Mouse (Mus musculus) heart, postnatal 36 days (tissue): ENCODE data around the gene Gm42715. TPM values are rescaled to one million over a fixed set of nuclear protein-coding genes. Genes with fewer than 3 reads are reported as not detected.
A peak's percentile ranks its signal among the peaks of the same experiment; 100 is the strongest.
"Not testable (repeated sequence)": the region's sequence is repeated elsewhere in the genome, so short reads cannot be mapped to it uniquely, and the experiment has no call there.

Experiments
- DNase-seq, 2 experiments: peaks; one replicate each; pipeline ENCODE4 v3.0.0; 2021 to 2022
- intact Hi-C: fragments of 180-260 bp; cut with DNase I; formaldehyde crosslinking; loops from one replicate; pipeline ENCODE4 v1.15.1; 2025
- total RNA-seq, 2 experiments: library from RNA; stranded (reverse); gene quantifications; 2 replicates each; pipeline ENCODE4 v1.2.3; 2021

Gm42715 gene
- total RNA-seq: 10 to 100 TPM; 10.3 to 10.5 TPM

DNA sequence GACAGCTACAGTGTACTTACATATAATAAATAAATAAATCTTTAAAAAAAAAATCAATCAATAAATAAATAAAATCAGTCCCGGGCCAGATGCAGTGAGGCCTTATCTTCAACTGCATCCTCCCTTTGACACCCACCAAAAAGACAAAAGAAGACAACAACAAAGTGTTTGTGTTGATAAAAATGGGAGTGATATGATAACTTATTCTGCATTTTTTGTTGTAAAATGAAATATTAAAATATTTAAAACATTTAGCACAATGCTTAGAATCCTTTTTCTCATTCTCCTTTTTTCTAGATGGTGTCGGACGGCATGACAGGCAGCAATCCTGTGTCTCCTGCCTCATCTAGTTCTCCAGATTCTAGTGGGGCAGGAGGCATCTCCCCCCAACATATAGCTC, at the start of gene Gm42715:
Gene Gm42715 (plus strand): TSS at position 301 of the 400 bp plus-strand sequence.
- DNase-seq: no peak
- intact Hi-C loops: loop anchor here (5.0 kb wide), 1 partner anchor 33 kb away; no protein-coding TSS in a partner anchor

DNA sequence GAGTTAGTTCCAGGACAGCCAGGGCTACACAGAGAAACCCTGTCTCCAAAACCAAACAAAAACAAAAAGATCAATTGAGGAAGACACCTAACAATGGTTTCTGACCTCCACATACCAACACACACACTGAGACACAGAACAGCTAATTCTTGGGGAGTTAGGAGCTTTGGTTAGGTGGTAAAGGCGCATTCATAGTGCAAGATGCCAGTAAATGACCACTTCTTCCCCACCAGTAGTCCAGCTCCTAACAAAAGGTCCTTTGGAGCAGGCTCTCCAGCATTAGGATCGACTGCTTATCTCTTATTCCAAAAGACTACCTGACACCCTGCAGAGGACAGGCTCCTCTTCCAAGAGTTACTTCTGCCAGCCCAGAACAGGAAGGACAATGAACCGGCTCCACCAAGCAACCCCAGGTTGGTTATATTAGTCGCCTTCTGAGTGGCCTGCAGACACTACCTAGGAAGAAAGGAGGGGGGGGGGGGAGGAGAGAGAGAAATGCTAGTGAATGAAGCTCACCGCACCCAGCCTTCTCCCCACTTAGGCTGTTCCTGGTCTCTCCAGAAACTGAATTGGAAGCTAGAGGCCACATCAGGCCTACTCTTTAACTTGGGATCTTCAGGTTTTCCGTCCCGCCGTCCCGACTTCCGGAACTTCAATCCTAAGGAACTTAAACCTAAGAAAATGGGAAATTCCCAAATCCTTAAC, 49.2 kb upstream of the Gm42715 start:
- DNase-seq: peak; percentile 38 to 39
- intact Hi-C loops: loop anchor here (2.0 to 10.0 kb wide), 4 partner anchors 21 to 445 kb away; partner anchors contain the start of genes Gm42742, Maz, Prrt2 and Zfp688

DNA sequence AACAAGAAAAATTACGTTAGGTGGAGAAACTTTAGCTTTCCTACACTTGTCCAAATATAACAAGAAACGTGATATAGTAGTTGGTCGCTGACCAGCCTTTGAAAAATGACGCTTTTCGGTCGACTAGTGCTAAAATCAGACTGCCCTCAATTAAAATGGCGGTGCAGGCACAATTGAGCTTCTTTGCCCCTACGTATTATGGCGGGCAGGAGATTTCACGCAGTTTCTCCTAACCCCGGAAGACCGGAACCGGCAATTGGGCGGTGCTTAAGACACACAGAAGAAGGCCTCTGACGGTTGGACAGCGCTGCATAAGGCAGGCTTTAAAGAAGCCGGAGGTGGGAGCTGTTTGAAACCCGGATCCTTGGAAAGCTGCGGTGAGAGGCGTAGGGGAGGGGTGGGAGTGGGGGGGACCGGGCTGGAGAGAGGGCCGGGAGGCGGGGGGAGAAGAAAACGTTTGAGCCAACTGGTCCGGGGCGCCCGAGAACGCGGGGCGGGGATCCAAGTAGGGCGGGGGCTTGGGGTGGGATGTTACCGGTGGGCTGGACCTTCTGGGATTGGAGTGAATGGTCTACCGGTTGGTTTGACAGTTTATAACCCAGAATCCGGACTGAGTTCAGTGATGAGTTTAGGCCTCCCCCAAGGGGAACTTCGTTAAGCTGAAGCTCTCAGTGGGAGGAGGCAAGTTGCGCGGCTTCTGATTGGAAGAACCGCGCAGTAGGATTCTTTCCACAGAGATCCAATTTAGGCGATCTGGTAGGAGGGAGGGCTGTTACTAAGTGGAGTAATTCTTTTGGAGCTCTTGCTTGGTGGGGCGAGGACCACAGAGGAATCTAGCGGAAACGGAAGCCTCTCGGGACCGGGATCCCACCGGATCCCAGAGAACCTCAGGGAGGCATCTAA, 48.4 kb upstream of the Gm42715 start:
- DNase-seq: peak; percentile 87 to 88
- intact Hi-C loops: loop anchor here (2.0 to 10.0 kb wide), 4 partner anchors 22 to 446 kb away; partner anchors contain the start of genes Gm42742, Maz, Prrt2 and Zfp688

DNA sequence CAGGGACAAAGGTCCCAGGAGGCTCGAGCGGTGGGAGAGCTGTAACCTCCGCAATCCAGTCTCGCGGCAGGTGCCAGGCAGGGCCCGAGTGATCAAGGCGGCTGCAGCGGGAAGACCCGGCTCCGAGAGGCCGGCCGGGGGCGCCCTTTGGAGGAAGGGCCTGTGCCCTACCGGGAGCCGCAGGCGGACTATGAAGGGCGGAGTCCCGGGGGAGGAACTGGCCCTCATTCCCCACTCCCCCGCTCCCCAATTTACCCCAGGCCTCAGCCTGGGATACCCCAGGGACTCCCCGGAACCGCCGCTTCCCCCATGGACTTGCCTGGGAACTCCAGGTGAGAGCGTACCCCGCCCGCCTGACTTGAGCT, 47.8 kb upstream of the Gm42715 start:
- intact Hi-C loops: loop anchor here (2.0 to 10.0 kb wide), 4 partner anchors 23 to 447 kb away; partner anchors contain the start of genes Gm42742, Maz, Prrt2 and Zfp688
- no peak for DNase-seq

DNA sequence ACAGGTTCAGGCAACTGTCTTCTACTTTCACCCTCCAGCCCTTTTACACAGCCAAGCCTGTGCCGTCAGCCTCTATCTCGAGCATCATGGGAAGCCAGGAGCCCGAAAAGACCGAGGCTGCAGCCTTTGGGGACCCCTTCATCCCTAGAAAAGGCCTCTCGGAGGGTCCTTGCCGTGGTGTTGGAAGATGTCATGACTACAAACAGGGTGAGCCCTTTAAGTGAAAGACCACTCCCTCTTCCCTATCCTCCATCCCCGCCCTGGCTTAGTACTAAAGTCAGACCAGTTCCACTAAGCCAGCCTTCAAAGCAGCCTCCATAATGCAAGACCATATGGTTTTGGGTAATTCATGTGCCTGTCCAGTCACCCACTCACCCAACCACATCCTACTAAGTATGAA, 47.3 kb upstream of the Gm42715 start:
- DNase-seq: no peak
- intact Hi-C loops: loop anchor here (5.0 to 10.0 kb wide), 2 partner anchors 65 to 447 kb away; partner anchors contain the start of genes Gm42742, Maz, Prrt2 and Zfp764

DNA sequence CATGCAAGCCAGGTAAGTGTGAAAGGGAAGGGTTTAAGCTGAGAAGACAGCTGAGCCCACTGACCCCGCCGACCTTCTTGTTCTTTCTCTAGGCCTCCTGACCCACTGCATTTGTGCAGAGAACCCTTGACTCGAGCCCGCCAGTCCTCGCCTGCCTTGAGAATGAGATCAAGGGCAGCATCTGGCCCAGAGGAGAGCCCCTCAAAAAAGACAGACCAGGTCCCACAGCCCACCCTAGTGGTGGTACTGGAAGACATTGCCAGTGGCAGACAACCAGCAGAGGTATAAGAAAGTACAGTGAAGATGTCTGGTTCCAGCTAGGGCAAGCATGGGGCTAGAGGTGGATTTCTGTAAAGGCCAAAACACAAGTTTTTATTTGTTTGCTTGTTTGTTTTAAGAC, 45.7 kb upstream of the Gm42715 start:
- intact Hi-C loops: loop anchor here (5.0 to 10.0 kb wide), 2 partner anchors 66 to 449 kb away; partner anchors contain the start of genes Gm42742, Maz, Prrt2 and Zfp764
- DNase-seq: no peak

DNA sequence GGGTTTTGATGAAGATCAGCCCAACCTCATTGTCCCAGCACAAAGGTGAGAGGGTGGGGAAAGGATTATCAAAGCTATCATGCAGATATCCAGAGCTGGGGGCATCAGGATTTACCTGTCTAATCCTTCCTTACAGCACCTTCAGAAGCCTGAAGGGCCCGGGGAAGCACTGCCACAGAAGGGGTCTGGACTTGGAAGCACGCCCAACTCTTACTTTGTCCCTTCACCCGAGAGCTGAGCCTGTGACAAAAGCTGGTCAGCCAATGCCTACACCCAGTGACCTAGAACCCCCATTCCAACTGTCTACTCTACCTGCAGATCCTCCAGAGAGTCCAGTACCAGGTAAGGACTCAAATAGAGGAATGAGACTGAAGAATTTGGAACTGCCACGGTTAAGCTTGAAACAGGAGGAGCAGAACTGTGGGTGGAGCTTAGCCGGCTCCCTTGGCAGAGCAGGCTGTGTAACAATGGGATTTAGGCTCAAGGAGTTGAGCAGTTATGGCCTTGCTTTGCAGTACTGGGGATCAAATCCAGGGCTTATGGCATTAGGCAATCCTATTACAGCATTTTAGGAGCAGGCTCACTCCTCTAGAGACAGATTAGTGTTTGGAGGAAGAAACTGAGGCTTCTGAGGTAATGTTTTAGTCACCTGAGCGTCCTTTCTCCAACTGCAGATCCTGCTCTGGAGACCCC, 44.9 kb upstream of the Gm42715 start:
- intact Hi-C loops: loop anchor here (5.0 to 10.0 kb wide), 2 partner anchors 67 to 450 kb away; partner anchors contain the start of genes Gm42742, Maz, Prrt2 and Zfp764
- DNase-seq: no peak

DNA sequence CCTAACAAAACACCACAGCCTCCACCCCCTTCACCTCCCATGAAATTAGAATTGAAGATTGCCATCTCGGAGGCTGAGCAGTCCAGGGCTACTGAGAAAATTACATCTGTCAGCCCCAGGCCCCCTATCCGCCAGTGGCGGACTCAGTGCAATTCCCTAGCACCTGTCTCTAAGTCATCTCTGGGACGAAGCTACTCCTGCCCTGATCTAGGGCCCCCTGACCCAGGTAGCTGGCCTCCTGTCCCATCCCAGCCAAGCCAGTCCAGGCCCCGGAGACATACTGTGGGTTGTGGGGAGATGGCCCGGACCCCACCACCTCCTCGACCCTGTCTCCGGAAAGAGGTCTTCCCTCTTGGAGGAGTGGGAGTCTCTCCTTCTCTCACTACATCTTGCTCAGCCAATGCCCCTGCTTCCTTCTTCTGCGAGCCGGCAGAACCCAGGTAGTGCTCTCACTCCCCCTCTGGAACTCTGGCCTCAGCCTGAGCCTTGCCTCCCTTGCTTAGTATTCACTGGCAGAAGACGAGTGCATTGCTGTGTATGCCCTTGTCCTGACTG, 44.1 kb upstream of the Gm42715 start:
- no peak for DNase-seq
- intact Hi-C loops: loop anchor here (10.0 kb wide), 1 partner anchor 450 kb away; the partner anchor contains the start of genes Gm42742, Maz and Prrt2

DNA sequence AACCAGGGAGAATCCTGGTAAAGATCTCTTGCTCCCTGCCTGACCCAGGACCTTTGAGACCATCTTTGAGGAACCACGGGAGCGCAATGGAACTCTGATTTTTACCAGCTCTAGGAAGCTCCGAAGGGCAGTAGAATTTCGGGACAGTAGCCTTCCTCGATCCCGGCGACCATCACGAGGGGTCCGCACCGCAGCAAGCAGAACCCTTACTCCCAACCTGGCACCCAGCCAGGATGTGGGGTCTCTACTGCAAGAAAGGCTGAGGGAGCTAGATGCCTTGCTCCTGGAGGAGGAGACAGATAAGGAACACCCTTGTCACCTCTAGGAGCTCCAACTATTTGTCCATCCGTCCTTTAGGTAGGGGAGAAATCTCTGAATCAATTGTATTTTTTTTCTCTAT, 43.0 kb upstream of the Gm42715 start:
- intact Hi-C loops: loop anchor here (10.0 kb wide), 1 partner anchor 452 kb away; the partner anchor contains the start of genes Gm42742, Maz and Prrt2
- DNase-seq: no peak

DNA sequence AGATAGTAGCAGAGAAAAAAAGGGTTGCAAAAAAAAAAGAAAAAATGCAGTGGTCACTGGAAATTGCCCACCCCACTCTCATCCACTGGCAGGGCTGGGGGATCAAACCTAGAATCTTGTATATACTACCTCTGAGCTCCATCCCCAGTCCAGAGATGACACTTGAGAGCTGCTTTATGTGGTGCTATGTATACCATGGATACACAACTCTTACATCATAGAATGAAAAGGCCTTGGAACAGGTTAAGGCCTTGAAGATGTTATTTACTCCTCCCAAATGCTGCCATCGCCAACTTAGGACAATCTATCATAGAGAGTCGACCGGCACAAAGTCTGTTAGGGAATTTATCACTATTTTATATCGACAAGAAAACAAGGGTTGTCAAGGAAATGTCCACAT, 42.5 kb upstream of the Gm42715 start:
- intact Hi-C loops: loop anchor here (10.0 kb wide), 1 partner anchor 452 kb away; the partner anchor contains the start of genes Gm42742, Maz and Prrt2
- no peak for DNase-seq

DNA sequence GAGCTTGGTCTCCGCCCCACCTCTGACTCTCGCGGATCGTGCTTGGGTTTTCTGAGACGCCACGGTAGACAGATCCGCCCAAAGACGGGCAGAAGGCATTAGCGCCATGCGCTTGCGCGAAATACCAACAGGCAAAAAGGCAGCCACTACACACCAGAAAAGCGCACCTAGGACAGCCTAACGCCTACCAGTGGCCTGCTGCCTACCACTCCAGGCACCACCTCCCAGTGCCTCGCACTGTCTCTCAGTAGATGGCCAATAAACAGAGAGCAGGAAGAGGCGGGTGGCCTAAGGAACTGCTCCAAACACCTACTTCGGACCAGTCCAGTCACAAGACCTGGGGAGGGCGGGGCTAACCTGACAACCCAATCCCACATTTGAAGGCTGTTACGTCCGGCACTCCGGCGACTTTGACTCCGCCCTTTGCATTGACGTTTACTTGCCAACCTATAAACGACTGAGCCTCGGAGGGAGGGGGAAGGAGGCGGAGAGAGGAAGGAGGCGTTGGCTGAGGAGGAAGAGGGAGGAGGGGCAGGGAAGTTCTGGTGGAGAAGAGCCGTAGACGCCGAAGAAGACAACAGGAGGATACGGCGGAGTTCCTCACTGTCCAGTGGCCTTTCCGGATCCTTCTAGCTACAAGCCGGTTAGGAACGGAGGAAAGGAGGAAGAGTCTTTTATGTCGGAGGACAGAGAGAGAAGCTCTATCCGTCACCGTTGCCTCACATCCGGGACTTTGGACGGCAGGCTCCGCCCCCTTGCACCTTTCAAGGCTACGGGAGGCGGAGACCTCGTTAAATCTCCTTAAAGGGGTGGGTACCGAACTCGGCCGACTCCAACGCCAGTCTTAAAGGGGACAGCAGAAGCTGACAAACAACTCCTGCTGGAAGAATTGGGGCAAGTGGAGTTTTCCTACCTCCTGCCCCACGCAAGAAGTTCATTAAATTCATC, 41.4 kb upstream of the Gm42715 start:
- intact Hi-C loops: loop anchor here (10.0 kb wide), 1 partner anchor 453 kb away; the partner anchor contains the start of genes Gm42742, Maz and Prrt2
- peak; percentile 98 to 99 for DNase-seq

DNA sequence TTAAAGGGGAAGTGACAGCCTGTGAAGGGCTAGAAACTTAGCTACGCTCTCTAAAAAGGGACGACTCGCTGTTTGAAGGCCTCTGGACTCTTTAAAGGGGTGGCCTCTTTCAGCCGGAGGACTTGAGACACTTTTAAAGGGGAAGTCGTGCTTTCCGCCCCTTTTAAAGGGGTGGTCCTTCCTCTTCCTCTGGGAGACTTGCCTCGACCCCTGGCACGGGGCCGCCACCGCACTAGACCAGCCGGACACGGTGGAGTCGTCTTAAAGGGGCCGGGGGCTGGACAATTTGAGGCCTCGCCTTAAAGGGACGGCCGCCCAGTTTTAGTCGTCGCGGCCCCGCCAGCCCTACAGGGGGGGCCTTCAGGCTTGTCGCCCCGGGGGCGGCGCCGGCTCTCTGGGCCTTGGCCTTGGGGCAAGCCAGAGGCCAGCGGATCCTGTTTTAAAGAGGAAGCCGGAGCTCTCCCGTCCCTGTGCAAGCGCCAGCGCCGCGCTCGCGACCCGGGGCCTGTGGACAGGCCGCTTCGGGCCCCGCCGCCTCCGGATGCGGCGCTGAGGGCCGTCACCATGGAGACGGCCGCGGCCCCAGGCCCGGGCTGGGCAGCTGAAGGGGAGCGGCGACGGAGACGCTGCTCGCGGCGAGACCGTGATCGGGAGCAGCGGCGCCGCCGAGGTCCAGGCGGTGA, 40.6 kb upstream of the Gm42715 start, which contains the start of gene Fbrs:
Gene Fbrs (plus strand): TSS at position 565 of the 683 bp plus-strand sequence.
- DNase-seq: peak; percentile 96
- intact Hi-C loops: loop anchor here (10.0 kb wide), 1 partner anchor 454 kb away; the partner anchor contains the start of genes Gm42742, Maz and Prrt2

DNA sequence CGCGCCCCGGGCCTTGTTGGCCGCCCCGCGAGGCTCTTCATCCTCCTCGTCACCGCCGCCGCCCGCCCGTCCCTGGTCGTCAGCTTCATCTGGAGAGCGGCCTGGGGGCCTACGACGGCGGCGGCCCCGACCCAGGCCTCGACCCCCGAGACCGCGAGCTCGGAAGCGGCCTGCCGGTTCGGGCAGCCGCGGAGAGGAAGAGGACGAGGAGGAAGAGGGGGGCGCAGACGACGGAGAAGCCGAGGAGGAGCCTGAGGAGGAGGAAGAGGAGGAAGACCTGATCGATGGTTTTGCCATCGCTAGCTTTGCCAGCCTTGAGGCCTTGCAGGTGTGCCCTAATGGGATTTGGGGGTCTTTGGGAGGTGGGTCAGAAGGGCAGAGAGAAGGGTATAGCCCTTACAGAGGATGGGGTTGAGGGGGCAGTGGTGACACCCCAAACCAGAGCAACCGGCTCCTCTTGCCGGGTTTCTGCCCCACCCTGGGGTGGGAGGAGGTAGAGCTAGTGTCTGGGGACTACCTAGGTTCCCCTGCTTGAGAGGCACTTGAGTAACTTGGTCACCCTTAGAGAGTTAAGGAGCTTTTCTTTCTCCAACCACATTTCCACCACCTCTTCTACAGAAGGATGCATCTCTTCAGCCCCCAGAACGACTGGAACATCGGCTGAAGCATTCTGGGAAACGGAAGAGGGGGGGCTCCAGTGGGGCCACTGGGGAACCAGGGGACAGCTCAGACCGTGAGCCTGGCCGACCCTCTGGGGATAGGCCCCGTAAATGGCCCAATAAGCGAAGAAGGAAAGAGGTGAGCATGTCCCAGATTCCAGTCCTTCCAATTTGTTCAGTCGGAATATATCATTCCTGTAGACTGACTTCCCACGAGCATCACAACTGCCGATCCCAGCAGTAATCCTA, 39.8 kb upstream of the Gm42715 start:
- DNase-seq: peak; percentile 27 to 28
- intact Hi-C loops: loop anchor here (10.0 kb wide), 2 partner anchors 285 to 455 kb away; partner anchors contain the start of genes Gm42742, Maz, Orai3 and Prrt2

DNA sequence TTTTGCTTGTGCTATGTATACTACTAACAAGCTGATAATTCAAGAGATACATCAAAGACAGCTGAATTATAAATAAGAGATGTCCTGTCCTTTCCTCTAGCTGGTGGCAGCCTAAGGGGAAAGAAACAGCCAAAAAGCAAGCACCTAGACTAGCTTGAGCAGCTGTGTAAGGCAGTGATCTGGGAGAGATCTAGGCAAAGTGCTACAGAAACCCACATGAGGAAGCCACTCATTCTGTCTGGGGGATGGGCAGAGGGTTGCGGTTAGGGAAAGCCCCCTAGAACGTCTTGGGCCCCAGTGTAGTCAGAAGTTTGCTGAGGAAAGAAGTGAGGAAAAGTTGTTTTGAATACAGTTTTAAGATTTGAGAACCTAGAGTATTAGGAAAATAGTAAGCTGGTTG, 39.1 kb upstream of the Gm42715 start:
- no peak for DNase-seq

DNA sequence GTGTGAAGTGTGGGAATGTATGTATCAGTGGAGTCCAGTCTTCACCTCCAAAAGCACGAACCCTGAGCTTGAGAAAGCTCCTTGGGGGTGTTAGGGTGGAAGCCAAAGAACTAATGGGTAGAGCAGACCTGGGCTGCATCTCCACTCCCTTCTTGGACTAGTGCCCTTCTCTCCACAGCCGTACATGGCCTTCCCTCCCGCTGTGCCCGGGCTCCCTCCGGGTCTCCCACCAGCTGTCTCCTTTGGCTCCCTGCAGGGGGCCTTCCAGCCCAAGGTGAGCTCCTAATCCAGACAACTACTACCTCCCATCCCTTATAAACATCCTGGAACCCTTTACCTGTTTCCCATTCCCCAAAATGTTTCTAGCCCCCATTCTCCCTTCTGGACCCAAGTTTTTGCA, 34.0 kb upstream of the Gm42715 start:
- no peak for DNase-seq
- intact Hi-C loops: loop anchor here (10.0 kb wide), 1 partner anchor 279 kb away; the partner anchor contains the start of gene Orai3

More for the DNA sequence above, 39.1 kb upstream of the Gm42715 start:
- intact Hi-C loops: loop anchor here (10.0 kb wide), 1 partner anchor 284 kb away; the partner anchor contains the start of gene Orai3

DNA sequence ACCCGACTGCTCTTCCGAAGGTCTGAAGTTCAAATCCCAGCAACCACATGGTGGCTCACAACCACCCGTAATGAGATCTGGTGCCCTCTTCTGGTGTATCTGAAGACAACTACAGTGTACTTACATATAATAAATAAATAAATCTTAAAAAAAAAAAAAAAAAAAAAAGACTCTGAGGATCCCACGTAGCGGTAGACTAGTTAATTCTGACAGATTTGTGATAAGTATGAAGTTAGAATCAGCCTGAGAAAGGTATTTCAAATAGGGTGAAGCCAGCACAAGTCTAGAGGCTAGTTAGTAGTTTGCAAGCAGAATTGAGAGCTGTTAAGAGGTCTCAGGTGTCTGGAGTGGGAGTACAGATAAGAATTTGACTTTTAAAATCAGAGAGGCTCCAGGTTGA, 31.0 kb upstream of the Gm42715 start:
- intact Hi-C loops: loop anchor here (10.0 kb wide), 1 partner anchor 276 kb away; the partner anchor contains the start of gene Orai3

More for the DNA sequence above, 31.0 kb upstream of the Gm42715 start:
- not testable (repeated sequence) for DNase-seq
